Mouse (Mus musculus) embryonic fibroblast, embryonic 13.5 days (primary cell): ENCODE measurements around the gene Gata2.

Source experiments
- CTCF ChIP-seq: IDR thresholded peaks from 2 replicates; pipeline ENCODE4 v1.5.1; 2011; ENCODE audit warnings: mild to moderate bottlenecking, control low read depth, low read length, moderate library complexity, borderline replicate concordance; ENCODE audit not compliant: insufficient read depth
- POLR2A ChIP-seq: IDR thresholded peaks from 2 replicates; pipeline ENCODE4 v1.6.1; 2011; ENCODE audit warnings: low read depth, mild to moderate bottlenecking, control low read depth, low read length, moderate library complexity

- TF ChIP-seq POLR2A (no peak), CTCF (no peak)
These were observed 8.4 kb downstream of the Gata2 start for GRCm38 (mm10) chr6:88201926-88202700.
